Mouse (Mus musculus) neural tube, embryonic 10.5 days (tissue): ENCODE data around the gene Lrrc28.

Experiments used
- DNase-seq: peaks from one replicate; pipeline ENCODE4 v3.0.0-alpha.2; 2017; ENCODE audit warnings: low spot score; ENCODE audit errors: extremely low spot score

The Lrrc28 gene

DNA sequence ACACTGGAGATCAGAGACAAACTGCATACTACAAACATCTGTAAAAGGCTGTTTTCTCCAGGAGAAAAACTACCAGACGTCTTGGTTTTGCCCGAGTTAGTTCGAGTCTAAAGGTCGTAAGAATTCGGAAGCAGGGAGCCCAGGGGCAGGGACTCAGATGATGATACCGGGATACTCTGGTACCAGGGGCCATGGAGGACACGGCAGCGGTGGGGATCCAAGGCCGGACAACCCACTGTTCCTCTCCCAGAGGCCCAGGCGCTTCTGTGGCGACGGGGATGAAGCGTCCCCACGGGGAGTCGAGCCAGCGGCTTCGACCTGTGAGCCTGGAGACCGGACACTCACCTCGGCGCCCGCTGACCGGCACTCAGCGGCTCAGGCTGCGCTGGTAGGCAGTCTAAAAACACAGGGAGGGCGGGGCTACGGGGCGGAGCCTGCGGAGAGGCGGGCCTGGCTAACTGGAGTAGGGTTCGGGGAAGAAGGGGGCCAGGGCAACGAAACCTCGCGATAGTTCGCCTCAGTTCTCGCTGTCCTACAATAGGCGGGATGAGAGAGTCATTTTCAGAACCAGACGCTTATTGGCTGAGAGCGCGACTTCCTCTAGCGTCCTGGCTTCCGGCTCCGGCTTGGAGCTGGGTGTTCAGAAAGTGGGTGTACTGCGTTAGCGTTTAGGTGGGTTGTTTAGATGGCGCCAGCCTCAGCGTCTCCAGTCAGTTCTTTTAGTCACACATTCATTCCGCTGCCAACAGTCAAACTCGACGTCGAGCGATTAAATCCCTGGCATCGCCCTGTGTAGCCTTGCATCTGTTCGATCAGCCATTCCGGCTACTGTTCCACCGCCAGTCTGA is at the start of gene Lrrc28:
Gene Lrrc28 (minus strand): TSS at position 436 of the 848 bp plus-strand sequence.
- DNase-seq = peak; percentile 99

- DNase-seq = no peak
Measured at GRCm38 (mm10) chr7:67692791-67693538, 47.9 kb upstream of the Lrrc28 start.

DNA sequence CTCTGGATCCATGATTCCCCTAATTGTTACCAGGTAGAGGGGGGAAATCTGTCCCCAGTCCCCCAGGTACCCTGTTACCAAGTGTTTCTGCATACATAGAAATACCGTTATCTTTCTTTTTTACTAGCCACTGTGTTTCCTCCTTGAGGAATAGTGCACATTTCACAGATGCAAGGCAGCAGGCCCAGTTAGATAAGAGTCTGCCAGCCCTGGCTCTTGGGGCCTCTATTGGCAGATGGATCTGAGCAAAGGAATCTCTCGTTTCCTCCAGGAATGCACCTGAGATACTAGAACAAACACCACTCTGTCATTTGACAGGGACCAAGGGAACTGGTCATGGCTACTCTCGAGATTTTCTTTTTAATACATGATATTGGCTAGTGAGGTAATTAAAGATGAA is 47.1 kb upstream of the Lrrc28 start:
- no peak for DNase-seq

DNA sequence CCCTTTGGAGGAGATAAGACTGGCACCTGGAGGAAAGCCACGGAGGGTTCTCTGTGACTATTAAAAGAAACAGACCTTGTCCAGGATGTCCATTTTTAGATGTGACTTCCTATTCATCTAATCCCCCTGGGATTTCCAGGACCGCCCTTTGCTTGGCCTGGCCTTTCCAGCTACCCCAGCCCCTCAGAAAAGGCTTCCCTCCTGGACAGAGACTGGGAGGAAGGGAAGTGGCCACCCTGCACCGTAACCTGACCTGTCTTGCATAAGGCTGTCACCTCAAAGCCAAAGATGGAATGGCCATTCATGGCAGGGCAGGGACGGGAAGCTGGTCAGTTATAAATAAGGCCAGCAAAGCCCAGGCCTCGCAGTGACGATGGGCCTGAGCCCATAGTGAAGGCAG is 46.0 kb upstream of the Lrrc28 start:
- no peak for DNase-seq

GRCm38 (mm10) chr7:67689793-67690192 is 44.7 kb upstream of the Lrrc28 start:
- DNase-seq = no peak

- no peak for DNase-seq
Measured at GRCm38 (mm10) chr7:67688281-67688680, 43.2 kb upstream of the Lrrc28 start.

GRCm38 (mm10) chr7:67686545-67686944 is 41.5 kb upstream of the Lrrc28 start:
- no peak for DNase-seq

- no peak for DNase-seq
Measured at GRCm38 (mm10) chr7:67683006-67683405, 37.9 kb upstream of the Lrrc28 start.

DNA sequence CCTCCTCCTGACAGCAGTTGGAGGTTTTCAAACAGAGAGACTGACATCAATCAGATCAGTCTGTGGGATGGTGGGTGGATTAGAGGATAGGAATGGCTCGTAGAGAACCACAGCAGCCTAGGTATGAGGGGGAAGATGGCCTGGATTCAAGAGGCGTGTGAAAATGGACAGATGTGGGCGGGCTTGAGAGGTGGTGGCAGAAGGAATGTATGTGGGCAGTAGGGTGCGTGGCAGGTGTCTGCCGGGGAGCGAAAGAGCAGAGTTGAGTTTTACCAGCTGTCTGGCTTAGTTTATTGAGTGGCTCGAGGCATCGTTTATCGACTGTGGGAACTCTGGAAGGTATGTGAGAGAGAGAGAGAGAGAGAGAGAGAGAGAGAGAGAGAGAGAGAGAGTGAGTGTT is 36.0 kb upstream of the Lrrc28 start:
- DNase-seq = no peak

DNA sequence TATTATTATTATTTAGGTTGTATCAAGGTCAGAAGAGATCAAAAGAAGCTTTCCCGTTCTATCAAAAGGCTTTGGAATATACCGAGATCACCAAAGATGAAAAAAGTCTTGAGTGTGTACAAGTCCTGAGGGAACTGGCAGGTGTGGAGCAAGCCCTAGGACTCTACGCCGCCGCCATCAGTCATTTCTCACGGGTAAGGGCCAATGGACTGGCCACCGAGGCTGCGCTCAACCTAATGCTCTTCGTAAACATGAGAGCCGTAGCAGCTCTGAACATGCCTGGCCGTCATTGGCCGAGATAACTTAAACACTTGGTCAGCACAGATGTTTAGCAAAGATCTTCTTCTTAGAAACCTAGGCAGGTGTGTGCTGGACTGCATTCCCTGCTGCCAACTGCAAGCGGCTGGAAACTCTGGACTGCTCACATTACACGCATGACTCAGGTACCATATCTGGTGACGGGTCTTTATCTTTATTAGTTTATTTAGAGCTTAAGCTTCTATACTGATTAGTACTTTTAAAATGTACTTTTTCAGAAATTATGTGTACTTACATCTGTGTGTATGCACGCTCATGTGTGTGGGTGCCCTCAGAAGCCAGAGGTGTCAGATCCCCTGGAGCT is 33.9 kb upstream of the Lrrc28 start:
- no peak for DNase-seq

DNA sequence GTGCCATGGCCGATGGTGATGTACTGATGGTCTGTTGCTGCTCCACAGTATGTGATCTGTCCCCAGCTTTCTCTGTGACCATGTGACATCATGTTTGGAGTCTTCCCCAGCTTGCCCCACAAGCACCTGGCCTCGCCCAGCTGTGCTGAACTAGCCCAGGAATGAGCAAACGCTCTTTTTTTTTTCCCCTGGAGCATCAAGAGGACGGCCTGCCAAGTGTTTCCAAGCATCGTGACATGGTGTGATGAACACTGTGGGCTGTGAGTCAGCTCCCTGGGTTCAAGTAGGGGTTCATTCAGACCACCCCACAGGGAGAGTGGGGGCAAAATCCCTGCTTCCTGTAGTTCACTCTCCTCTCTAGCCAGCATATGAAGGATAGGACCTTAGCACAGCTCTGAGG is 28.6 kb upstream of the Lrrc28 start:
- DNase-seq = no peak

- DNase-seq = peak; percentile 93
Measured at GRCm38 (mm10) chr7:67672650-67673049, 27.6 kb upstream of the Lrrc28 start.

GRCm38 (mm10) chr7:67670965-67671364 is 25.9 kb upstream of the Lrrc28 start:
- no peak for DNase-seq

- DNase-seq = no peak
Measured at GRCm38 (mm10) chr7:67663981-67664694, 19.1 kb upstream of the Lrrc28 start.

DNA sequence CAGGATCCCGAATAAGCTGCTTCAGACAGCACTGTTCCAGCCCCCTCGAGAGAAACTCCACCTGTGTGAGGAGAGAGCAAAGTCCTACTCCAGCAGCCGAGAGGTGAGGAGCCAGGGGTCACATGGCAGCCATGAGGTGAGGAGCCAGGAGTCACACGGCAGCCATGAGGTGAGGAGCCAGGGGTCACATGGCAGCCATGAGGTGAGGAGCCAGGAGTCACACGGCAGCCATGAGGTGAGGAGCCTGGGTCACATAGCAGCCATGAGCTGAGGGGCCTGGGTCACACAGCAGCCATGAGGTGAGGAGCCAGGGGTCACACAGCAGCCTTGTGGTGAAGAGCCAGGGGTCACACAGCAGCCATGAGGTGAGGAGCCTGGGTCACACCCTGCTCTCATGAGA is 17.4 kb upstream of the Lrrc28 start:
- no peak for DNase-seq

DNA sequence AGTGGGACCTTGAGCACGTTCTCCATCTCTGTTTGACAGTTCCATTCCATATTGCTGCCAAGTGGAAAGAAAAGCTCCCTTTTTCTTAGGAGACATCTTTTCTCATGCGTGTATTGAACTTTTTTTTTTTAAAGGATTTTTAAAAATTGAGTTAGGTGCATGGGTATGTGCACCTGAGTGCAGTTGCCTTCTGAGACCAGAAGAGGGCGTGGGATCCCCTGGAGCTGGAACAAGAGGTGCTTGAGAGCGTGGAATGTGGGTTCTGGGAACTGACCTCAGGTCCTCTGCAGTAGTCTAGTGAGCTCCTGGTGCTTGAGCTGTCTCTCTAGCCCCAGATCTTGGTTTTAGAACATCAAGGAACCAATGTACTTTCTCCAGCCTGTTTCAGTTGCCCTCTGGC is 13.0 kb upstream of the Lrrc28 start:
- DNase-seq = no peak

DNA sequence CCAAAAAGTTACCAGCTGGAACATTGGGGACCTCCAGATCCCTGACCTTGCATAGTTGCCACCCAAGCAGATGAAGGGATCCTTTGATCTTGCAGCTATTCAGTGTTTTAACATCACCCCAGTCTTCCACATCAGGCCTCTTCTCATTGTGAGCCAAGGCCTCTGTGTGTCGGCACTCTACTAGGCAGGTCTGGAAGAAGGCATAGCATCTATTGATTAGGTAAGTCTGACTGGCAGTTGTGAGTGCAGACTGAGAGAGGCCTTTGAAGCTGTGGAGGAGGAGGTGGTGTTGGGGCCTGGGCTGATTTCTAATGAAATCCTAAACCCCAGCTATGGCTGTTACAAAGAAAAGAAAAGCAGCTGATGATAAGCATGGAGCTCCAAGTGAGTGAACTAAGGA is 10.1 kb upstream of the Lrrc28 start:
- DNase-seq = no peak

- no peak for DNase-seq
Measured at GRCm38 (mm10) chr7:67654668-67655067, 9.6 kb upstream of the Lrrc28 start.

GRCm38 (mm10) chr7:67652211-67652610 is 7.1 kb upstream of the Lrrc28 start:
- no peak for DNase-seq

GRCm38 (mm10) chr7:67648376-67648775 is 3.3 kb upstream of the Lrrc28 start:
- no peak for DNase-seq

GRCm38 (mm10) chr7:67647277-67647676 is 2.2 kb upstream of the Lrrc28 start, which contains the start of gene Ttc23:
Gene Ttc23 (plus strand): TSS chr7:67647410.
- no peak for DNase-seq
